Mouse (Mus musculus): ENCODE measurements around the gene Insm1. TPM values are rescaled to one million over a fixed set of nuclear protein-coding genes. Genes with fewer than 3 reads are reported as not detected.

Insm1 gene
- polyA plus RNA-seq, 1 experiment from 2014 or later, result 9.3 TPM

DNA sequence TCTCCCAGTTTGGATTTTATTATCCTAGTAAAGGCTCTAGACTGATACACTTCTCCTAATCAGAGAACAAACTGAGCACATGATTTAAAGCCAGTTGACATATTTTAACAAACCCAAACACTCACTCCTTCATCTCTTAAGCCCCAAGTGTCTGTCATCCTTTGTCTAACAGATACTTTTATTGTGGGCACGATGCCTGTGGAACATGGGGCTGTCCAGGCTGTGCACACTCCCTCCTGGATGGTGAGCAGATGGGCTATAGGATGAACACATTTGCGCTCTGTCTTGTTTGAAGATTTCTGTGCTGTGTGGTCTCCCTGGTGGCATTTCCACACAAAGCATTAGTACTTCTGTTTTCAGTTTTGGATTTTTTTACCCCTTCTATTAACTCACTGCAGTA lies 6.7 kb downstream of the Insm1 start:
- Histone ChIP-seq H3K4me2 (replicated peaks) (no peak overlapping the region), H3K4me1 (peaks cover 10% of the 10 kb centered on the region), H3K9ac (no peak overlapping the region), H3K27ac (no peak overlapping the region), H3K36me3 (no peaks in the 10 kb centered on the region), H3K9me3 (no peaks in the 10 kb centered on the region), H3K4me3 (no peak overlapping the region), H3K27me3 (replicated peaks) (peaks cover 45% of the 10 kb centered on the region)
- no peak for ATAC-seq (ENCODE audit: low FRiP score, low read depth)
- WGBS, result 65% methylated on average over 2 of the region's 2 CpGs

DNA sequence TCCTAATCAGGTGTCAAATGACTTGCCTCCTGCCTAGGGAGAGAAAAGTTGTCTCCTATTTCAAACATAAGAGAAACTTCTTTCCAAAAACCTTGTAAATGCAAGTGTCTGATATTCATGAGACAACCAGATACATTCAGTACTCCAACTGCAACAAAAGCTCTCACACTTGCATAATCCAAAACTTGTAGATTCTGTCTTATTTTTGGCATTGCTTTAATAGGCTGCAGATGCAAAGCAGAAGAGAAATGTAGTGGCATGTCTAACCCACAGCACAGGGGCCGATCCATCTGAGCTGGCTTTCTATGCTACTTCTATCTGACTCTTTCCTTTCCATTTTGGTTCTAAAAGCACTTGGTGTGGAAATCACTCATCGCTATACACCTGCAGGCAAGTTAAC lies 9.8 kb downstream of the Insm1 start:
- Histone ChIP-seq H3K4me1 (peaks cover 3% of the 10 kb centered on the region), H3K9me3 (no peaks in the 10 kb centered on the region), H3K4me2 (replicated peaks) (no peak overlapping the region), H3K27me3 (replicated peaks) (peaks cover 25% of the 10 kb centered on the region), H3K36me3 (no peaks in the 10 kb centered on the region), H3K4me3 (no peak overlapping the region), H3K9ac (no peak overlapping the region), H3K27ac (no peak overlapping the region)
- ATAC-seq (ENCODE audit: low FRiP score, low read depth), result no peak
- 91% methylated on average over 2 of the region's 2 CpGs for WGBS

- Histone ChIP-seq H3K36me3 (no peaks in the 10 kb centered on the region), H3K27ac (no peak overlapping the region), H3K4me2 (replicated peaks) (no peak overlapping the region), H3K9me3 (no peaks in the 10 kb centered on the region), H3K4me3 (no peak overlapping the region), H3K27me3 (replicated peaks) (no peaks in the 10 kb centered on the region), H3K9ac (no peak overlapping the region), H3K4me1 (no peaks in the 10 kb centered on the region)
- ATAC-seq (ENCODE audit: low FRiP score, low read depth), result no peak
- 94% methylated on average over 4 of the region's 4 CpGs for WGBS
These were observed 17.6 kb downstream of the Insm1 start for GRCm38 (mm10) chr2:146239196-146239747.

DNA sequence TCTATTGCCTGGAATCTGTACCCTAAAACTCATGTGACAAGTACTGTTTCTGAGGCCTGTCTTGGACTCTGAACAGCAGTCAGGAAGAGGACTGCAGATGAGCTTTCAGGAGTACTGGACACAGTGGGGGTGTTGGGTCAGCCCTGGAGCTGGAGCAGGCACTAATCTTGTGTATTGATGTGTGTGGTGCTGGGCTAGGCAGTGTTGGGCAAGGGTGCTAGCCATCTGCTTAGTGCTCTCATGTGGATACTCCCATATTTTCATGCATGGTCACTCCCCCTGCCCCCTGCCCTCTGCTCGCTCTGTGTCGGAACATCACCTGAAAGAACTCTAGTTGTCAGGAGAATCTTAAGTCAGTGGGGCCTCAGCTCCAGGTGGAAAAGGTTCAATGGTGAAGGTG lies 22.3 kb downstream of the Insm1 start:
- H3K4me3 ChIP-seq, result no peak overlapping the region
- H3K4me1 ChIP-seq, result 0 out of 2 replicates have a peak, but pooled peaks cover 7% of the 10 kb centered on the region
- no peak overlapping the region for H3K4me2 ChIP-seq (replicated peaks)
- ATAC-seq (ENCODE audit: low FRiP score, low read depth), result no peak
- WGBS, result 95% methylated on average over 2 of the region's 2 CpGs
- no peaks in the 10 kb centered on the region for H3K9me3 ChIP-seq
- H3K27me3 ChIP-seq (replicated peaks), result no peaks in the 10 kb centered on the region
- H3K27ac ChIP-seq, result no peak overlapping the region
- H3K36me3 ChIP-seq, result no peaks in the 10 kb centered on the region
- H3K9ac ChIP-seq, result no peak overlapping the region

DNA sequence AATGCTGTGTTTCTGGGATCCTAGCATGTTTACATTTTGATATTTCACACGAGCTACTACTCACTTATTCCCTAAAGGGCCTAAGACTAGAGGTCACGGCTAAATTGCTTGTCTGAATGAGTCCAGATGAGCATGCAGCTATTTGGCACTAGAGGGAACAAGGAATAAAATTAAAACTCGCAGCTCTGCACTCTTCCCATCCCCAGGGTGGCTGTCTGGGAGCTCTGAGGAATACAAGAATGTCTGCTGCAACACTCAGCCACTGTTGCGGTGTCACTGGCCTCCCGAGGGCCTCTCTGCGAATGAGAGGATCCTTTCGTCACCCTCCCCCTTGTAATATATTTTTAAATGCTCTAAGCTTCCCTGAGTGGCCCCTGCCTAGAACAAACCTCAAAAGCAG lies 23.7 kb downstream of the Insm1 start:
- H3K27ac ChIP-seq, result no peak overlapping the region
- 47% methylated on average over 7 of the region's 7 CpGs for WGBS
- H3K27me3 ChIP-seq (replicated peaks), result no peaks in the 10 kb centered on the region
- no peak overlapping the region for H3K9ac ChIP-seq
- H3K4me1 ChIP-seq, result peaks cover 10% of the 10 kb centered on the region
- no peak overlapping the region for H3K4me2 ChIP-seq (replicated peaks)
- no peak for ATAC-seq (ENCODE audit: low FRiP score, low read depth)
- no peaks in the 10 kb centered on the region for H3K9me3 ChIP-seq
- H3K36me3 ChIP-seq, result no peaks in the 10 kb centered on the region
- no peak overlapping the region for H3K4me3 ChIP-seq

GRCm38 (mm10) chr2:146246409-146247075 lies 24.8 kb downstream of the Insm1 start:
- Histone ChIP-seq H3K4me1 (peaks cover 11% of the 10 kb centered on the region), H3K9me3 (no peaks in the 10 kb centered on the region), H3K27ac (no peak overlapping the region), H3K36me3 (no peaks in the 10 kb centered on the region), H3K9ac (no peak overlapping the region), H3K4me3 (no peak overlapping the region), H3K4me2 (replicated peaks) (no peak overlapping the region), H3K27me3 (replicated peaks) (no peaks in the 10 kb centered on the region)
- 81% methylated on average over 4 of the region's 4 CpGs for WGBS
- no peak for ATAC-seq (ENCODE audit: low FRiP score, low read depth)

- WGBS, result 57% methylated on average over 6 of the region's 6 CpGs
- no peak overlapping the region for H3K27ac ChIP-seq
These were observed 25.9 kb downstream of the Insm1 start for GRCm38 (mm10) chr2:146247576-146247975.

DNA sequence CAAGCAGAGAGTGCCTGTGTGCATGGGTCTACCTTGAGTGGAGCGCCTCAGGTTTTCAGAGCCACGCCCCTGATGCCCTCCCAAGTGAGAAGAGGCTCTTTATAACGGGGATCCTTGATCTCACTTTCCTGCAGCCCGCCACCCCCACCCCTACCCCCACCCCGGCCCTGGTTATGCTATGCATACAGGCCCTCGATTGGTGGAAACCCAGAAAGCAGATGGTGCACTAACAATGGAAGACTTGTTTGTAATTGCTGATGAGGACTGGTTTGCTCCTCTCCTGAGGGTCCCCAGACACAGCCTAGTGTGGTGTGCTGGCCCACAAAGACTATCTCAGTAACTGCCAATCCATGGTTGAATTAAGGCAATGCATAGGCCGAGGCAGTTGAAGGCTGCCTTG lies 27.3 kb downstream of the Insm1 start:
- H3K9me3 ChIP-seq, result no peaks in the 10 kb centered on the region
- H3K4me3 ChIP-seq, result no peak overlapping the region
- 59% methylated on average over 7 of the region's 7 CpGs for WGBS
- H3K27me3 ChIP-seq (replicated peaks), result 0 out of 2 replicates have a peak, but pooled peaks cover 4% of the 10 kb centered on the region
- H3K4me2 ChIP-seq (replicated peaks), result no peak overlapping the region
- no peak overlapping the region for H3K27ac ChIP-seq
- H3K9ac ChIP-seq, result no peak overlapping the region
- peaks cover 11% of the 10 kb centered on the region for H3K4me1 ChIP-seq
- ATAC-seq (ENCODE audit: low FRiP score, low read depth), result peak; percentile 68
- H3K36me3 ChIP-seq, result no peaks in the 10 kb centered on the region

More at GRCm38 (mm10) chr2:146247576-146247975, 25.9 kb downstream of the Insm1 start:
- H3K9ac ChIP-seq, result no peak overlapping the region
- H3K4me1 ChIP-seq, result peaks cover 11% of the 10 kb centered on the region
- H3K9me3 ChIP-seq, result no peaks in the 10 kb centered on the region
- no peaks in the 10 kb centered on the region for H3K36me3 ChIP-seq
- H3K27me3 ChIP-seq (replicated peaks), result no peaks in the 10 kb centered on the region
- no peak for ATAC-seq (ENCODE audit: low FRiP score, low read depth)
- H3K4me2 ChIP-seq (replicated peaks), result no peak overlapping the region
- no peak overlapping the region for H3K4me3 ChIP-seq

DNA sequence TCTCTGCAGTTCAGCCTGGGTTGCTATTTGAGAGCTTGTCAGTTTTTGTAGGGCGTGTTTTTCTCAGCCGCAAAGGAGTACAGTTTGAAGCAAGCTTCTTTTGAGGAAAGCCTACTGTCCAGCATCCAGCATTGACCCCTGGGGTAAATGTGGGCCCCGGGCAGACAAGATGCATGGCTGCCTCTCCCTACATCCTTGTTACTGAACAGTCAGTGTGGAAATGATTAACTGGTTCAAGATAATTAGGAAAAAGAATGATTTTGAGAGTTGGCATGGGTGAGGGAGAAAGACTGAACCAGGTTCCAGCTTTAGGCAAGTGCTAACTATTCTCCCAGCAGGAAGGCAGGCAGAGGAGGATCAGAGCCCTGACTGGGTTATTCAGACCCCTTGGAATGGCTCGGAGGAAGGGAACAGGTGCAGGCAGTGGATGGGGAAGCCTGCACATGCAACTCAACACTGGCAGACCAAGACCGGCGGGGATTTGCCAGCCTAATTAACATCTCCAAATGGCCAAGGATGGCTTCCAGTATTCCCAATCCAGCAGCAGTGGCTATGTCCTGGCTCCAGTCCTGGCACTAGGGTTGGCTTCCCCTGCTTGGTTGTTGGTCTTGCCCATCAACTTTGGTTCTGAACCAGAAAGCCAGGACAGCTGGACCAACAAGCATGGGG lies 28.6 kb downstream of the Insm1 start:
- Histone ChIP-seq H3K4me2 (replicated peaks) (no peak overlapping the region), H3K27me3 (replicated peaks) (0 out of 2 replicates have a peak, but pooled peaks cover 4% of the 10 kb centered on the region), H3K4me3 (no peak overlapping the region), H3K36me3 (no peaks in the 10 kb centered on the region), H3K9me3 (no peaks in the 10 kb centered on the region), H3K9ac (no peak overlapping the region), H3K27ac (no peak overlapping the region), H3K4me1 (peaks cover 11% of the 10 kb centered on the region)
- WGBS, result 73% methylated on average over 6 of the region's 6 CpGs
- no peak for ATAC-seq (ENCODE audit: low FRiP score, low read depth)

DNA sequence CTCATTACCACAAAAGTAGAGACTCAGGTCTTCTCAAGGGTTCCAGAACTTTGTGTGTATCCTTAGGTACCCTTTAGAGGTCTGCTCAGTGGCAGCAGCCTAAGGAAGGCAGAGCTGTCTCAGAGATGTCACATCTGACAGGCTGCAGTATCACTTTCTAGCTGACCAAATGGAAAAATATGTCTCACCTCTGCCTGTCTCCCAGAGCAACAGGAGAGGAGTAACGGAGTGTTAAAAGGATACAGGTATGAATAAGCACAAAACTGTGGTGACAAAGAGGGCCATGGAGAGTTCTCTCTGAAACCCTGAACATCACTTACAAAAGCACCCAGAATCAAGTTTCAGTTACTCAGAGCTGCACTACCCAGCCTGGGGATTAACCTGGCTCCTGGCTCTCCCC lies 32.7 kb downstream of the Insm1 start:
- Histone ChIP-seq H3K4me1 (peaks cover 21% of the 10 kb centered on the region), H3K27me3 (replicated peaks) (0 out of 2 replicates have a peak, but pooled peaks cover 8% of the 10 kb centered on the region), H3K36me3 (no peaks in the 10 kb centered on the region), H3K9me3 (no peaks in the 10 kb centered on the region), H3K4me3 (no peak overlapping the region), H3K27ac (no peak overlapping the region), H3K4me2 (replicated peaks) (no peak overlapping the region), H3K9ac (no peak overlapping the region)
- no peak for ATAC-seq (ENCODE audit: low FRiP score, low read depth)
- WGBS, result 90% methylated on average over 1 of the region's 1 CpGs

GRCm38 (mm10) chr2:146255636-146256035 lies 33.9 kb downstream of the Insm1 start:
- Histone ChIP-seq H3K27me3 (replicated peaks) (0 out of 2 replicates have a peak, but pooled peaks cover 8% of the 10 kb centered on the region), H3K27ac (no peak overlapping the region), H3K9me3 (no peaks in the 10 kb centered on the region), H3K4me1 (peaks cover 20% of the 10 kb centered on the region; the same call in 1 of the 2 replicates), H3K36me3 (no peaks in the 10 kb centered on the region), H3K9ac (no peak overlapping the region), H3K4me3 (no peak overlapping the region), H3K4me2 (replicated peaks) (no peak overlapping the region)
- ATAC-seq (ENCODE audit: low FRiP score, low read depth), result no peak

DNA sequence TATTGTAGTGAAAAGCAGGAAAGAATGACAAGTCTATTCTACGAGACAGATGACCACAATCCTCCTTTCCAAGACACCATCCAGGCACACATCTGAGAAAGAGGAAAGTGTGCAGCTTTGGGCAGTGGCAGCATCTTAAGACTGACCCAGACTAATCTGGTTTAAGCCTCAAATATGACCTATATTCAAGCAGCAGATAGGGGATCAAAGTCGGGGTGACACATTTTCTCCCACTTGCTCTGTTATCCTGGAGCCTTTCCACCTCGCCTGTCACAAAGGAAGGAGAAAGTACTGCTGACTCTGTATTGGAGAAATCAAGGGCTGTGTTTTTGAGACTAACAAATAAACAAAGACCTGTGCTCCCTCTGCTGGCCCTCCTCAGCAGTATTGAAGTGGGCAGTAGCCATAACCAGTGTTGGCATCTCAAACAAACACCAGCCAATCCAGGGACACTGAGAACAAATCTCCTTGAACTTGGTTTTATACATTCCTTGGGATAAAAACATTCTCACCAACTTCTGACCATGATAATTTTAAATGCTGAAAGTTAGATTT lies 34.7 kb downstream of the Insm1 start:
- Histone ChIP-seq H3K4me2 (replicated peaks) (no peak overlapping the region), H3K27ac (no peak overlapping the region), H3K27me3 (replicated peaks) (0 out of 2 replicates have a peak, but pooled peaks cover 8% of the 10 kb centered on the region), H3K4me3 (no peak overlapping the region), H3K4me1 (peaks cover 20% of the 10 kb centered on the region; the same call in 1 of the 2 replicates), H3K36me3 (no peaks in the 10 kb centered on the region), H3K9me3 (no peaks in the 10 kb centered on the region), H3K9ac (no peak overlapping the region)
- WGBS, result 71% methylated on average over 3 of the region's 3 CpGs
- ATAC-seq (ENCODE audit: low FRiP score, low read depth), result no peak

All from neural tube, embryonic 12.5 days (tissue).